Mouse (Mus musculus): ENCODE measurements around the gene Hspe1.

GRCm38 (mm10) chr1:55061099-55061498 is 26.8 kb upstream of the Hspe1 start:
- no peak for TF ChIP-seq FOSL1 (IDR thresholded peaks at IDR 0.05; ENCODE audit: insufficient read depth, low read length, poor library complexity, severe bottlenecking)
- no peak for TF ChIP-seq USF1 (IDR thresholded peaks at IDR 0.05; ENCODE audit: low read depth)
- no peak for TF ChIP-seq CTCF (IDR thresholded peaks at IDR 0.05; ENCODE audit: control insufficient read depth, insufficient read depth, insufficient read length)
- TF ChIP-seq MYOG (IDR thresholded peaks at IDR 0.05; ENCODE audit: control insufficient read depth, extremely low read depth, insufficient read length), result no peak
- no peak for TF ChIP-seq CEBPB (IDR thresholded peaks at IDR 0.05; ENCODE audit: low read depth)

Measured in C2C12 (cell line).